Mouse (Mus musculus): ENCODE measurements around the gene Pde4c. TPM values are rescaled to one million over a fixed set of nuclear protein-coding genes. Genes with fewer than 3 reads are reported as not detected.

The Pde4c gene
- polyA plus RNA-seq, 1 experiment from 2014 or later, result 0.45 TPM

DNA sequence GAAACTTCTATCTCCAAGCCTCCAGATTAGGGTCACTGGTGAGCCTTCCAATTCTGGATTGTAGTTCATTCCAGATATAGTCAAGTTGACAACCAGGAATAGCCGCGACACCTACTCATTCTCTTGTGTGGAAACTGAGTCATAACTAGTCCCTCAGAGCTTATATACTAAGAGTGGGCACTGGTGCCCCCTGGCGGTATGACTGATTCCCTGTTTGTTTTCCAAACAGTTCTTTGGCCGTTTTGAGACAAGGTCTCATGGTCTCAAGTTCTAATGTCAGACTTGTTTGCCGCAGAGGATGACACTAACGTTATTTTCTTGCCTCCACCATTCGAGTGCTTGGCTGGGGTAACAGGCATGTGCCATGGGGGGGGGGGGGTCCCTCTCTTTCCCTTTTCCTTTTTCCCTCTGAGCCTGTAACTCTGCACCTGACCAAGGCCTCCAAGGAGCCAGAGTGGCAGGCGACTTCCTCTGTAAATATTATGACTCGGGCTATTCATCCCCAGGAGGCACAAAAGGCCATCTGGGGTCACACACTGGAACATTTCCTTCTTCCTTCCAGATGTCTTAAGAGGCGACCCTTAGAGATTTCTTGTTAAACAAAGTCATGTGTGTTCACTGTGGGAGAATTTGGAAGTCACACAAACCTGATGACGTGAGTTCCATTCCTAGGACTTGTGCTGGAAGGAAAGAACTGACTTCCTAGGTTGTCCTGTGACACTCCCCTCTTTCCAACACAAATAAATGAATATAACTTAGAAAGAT, 28.7 kb downstream of the Pde4c start:
- Histone ChIP-seq H3K4me3 (0 out of 2 replicates have a peak overlapping the region, but pooled peaks have one; percentile 40), H3K9me3 (no peaks in the 10 kb centered on the region), H3K27ac (no peak overlapping the region; the same call in 1 of the 2 replicates), H3K4me1 (peaks cover 31% of the 10 kb centered on the region), H3K36me3 (peaks cover 12% of the 10 kb centered on the region; the same call in 1 of the 2 replicates), H3K27me3 (ENCODE audit: insufficient read depth, poor library complexity, severe bottlenecking) (peaks cover 39% of the 10 kb centered on the region)
- peak; percentile 81 for DNase-seq (ENCODE audit: low spot score)
- 24% methylated on average over 11 of the region's 11 CpGs for WGBS

DNA sequence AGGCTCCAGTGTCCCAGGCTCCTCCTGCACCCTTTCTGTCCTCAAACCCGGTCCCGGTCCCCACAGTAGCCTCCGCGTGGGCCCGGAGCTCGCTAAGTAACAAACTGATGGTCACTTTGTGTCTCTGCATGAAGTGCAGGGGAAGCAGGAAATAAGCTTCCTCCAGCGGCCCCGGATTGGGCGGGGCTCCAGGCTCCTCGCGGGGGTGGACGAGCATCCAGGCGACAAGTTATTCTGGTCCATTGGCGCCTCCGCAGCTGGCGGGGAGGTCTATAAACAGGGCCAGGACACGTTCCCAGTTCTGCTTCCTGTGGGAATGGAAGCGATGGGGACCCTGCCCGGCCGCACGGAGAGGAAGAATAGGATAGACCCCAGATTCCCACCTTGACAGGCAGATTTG, 29.6 kb downstream of the Pde4c start:
- whole genome bisulfite sequencing, result 16% methylated on average over 21 of the region's 21 CpGs
- Histone ChIP-seq H3K36me3 (peaks cover 21% of the 10 kb centered on the region), H3K27ac (peak overlapping the region; percentile 82), H3K27me3 (ENCODE audit: insufficient read depth, poor library complexity, severe bottlenecking) (peaks cover 30% of the 10 kb centered on the region), H3K9me3 (no peaks in the 10 kb centered on the region), H3K4me1 (peaks cover 33% of the 10 kb centered on the region), H3K4me3 (peak overlapping the region; percentile 40)
- peak; percentile 84 for DNase-seq (ENCODE audit: low spot score)

DNA sequence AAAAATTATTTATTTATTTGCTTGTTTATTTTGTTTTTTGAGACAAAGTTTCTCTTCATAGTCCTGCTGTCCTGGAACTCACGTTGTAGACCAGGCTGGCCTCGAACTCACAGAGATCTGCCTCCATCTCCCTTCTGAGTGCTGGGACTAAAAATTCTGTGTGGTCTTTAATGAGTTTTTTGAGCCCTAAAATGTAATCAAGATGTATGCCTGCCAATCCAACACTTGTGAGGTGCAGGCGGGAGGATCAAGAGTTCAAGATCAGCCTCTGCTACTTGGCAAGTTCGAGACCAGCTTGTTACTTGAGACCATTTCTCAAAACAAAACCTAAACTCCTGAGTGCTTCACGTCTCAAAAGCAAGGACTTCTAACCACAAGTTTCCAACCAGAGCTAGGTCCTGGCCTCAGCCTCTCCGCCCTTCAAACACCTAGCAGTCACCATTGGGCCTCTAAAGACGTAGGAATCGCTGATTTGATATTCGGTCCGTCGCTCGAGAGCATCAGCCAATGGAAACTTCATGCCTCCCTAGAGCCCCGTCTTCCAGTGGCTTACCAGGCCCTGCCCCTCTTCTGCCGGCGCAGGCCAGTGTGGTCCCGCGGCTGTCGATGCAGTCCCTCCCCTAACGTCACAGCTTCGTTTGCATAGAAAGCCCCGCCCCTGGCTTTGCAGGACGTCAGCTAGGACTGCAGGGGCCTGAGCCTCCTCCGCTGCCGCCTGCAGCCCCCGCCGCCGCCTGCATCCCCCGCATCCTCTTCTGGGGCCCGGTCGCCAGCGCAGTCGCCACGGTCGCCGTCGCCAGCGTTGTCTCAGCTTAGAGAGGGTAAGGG, 30.7 kb downstream of the Pde4c start, which contains the start of gene Rab3a:
Rab3a (plus strand) TSS at position 637 of the 828 bp plus-strand sequence.
- WGBS, result 8% methylated on average over 37 of the region's 37 CpGs
- peak within 1 kb of the TSS; percentile 74 for H3K4me3 ChIP-seq
- DNase-seq (ENCODE audit: low spot score), result peak; percentile 99
- H3K27me3 ChIP-seq (ENCODE audit: insufficient read depth, poor library complexity, severe bottlenecking), result peaks cover 19% of the 10 kb centered on the region
- H3K27ac ChIP-seq, result peak within 1 kb of the TSS; percentile 84
- H3K4me1 ChIP-seq, result peaks cover 42% of the 10 kb centered on the region
- peaks cover 29% of the 10 kb centered on the region for H3K36me3 ChIP-seq
- no peaks in the 10 kb centered on the region for H3K9me3 ChIP-seq

DNA sequence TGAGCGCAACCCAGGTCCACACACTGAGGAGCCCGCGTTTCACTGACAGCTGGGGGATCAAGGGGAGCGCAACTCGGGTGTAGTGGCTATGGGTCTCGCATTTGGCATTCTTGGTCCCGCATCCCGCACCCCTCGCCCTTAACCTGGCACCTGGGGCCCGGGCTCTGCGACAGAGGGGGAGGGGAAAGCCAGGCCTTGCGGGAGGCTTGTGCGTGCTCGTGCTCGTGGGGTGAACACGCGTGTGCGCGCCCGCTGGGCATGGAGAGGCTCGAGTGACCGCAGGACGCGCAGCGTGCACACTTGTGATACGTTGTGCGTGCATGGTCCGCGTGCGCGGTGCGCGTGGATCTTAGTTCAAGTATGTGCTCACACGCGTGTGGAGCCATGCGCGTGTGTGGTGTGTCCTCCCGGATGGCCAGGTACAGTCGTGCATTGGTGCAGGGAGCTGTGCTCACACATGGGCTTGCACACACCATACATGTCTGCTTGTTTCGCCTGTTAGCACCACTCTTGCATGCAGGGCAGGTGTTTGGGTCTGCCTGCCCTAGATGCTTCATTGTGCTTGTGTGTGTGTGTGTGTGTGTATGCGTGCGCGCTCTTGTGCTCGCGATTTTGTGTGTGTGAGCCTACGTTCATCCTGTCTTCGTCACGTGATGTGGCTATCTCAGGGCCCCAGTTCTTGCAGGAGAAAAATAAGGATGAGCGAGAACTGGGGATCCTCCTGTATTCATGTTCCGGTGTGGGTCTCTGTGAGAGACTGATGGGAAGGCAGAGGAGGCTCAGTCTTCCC, 31.5 kb downstream of the Pde4c start:
- peak; percentile 82 for DNase-seq (ENCODE audit: low spot score)
- H3K27ac ChIP-seq, result peak overlapping the region; percentile 84
- 14% methylated on average over 50 of the region's 50 CpGs for WGBS
- H3K9me3 ChIP-seq, result no peaks in the 10 kb centered on the region
- peaks cover 29% of the 10 kb centered on the region for H3K36me3 ChIP-seq
- peak overlapping the region; percentile 74 for H3K4me3 ChIP-seq
- peaks cover 48% of the 10 kb centered on the region for H3K4me1 ChIP-seq
- peaks cover 11% of the 10 kb centered on the region; the same call in 1 of the 2 replicates for H3K27me3 ChIP-seq (ENCODE audit: insufficient read depth, poor library complexity, severe bottlenecking)

GRCm38 (mm10) chr8:70755661-70756475, 32.3 kb downstream of the Pde4c start:
- Histone ChIP-seq H3K4me1 (peaks cover 55% of the 10 kb centered on the region), H3K9me3 (no peaks in the 10 kb centered on the region), H3K36me3 (peaks cover 29% of the 10 kb centered on the region), H3K4me3 (peak overlapping the region; percentile 74), H3K27me3 (ENCODE audit: insufficient read depth, poor library complexity, severe bottlenecking) (0 out of 2 replicates have a peak, but pooled peaks cover 5% of the 10 kb centered on the region), H3K27ac (no peak overlapping the region)
- DNase-seq (ENCODE audit: low spot score), result peak; percentile 68
- 80% methylated on average over 24 of the region's 24 CpGs for WGBS

GRCm38 (mm10) chr8:70756476-70757040, 33.0 kb downstream of the Pde4c start:
- Histone ChIP-seq H3K4me1 (peaks cover 61% of the 10 kb centered on the region), H3K27me3 (ENCODE audit: insufficient read depth, poor library complexity, severe bottlenecking) (0 out of 2 replicates have a peak, but pooled peaks cover 5% of the 10 kb centered on the region), H3K36me3 (peaks cover 29% of the 10 kb centered on the region), H3K4me3 (no peak overlapping the region), H3K9me3 (no peaks in the 10 kb centered on the region), H3K27ac (no peak overlapping the region)
- no peak for DNase-seq (ENCODE audit: low spot score)
- 84% methylated on average over 6 of the region's 6 CpGs for WGBS

- no peak for DNase-seq (ENCODE audit: low spot score)
- H3K4me1 ChIP-seq, result peaks cover 65% of the 10 kb centered on the region
- no peak overlapping the region for H3K4me3 ChIP-seq
- no peak overlapping the region for H3K27ac ChIP-seq
- H3K36me3 ChIP-seq, result peaks cover 29% of the 10 kb centered on the region
- H3K9me3 ChIP-seq, result no peaks in the 10 kb centered on the region
- 74% methylated on average over 22 of the region's 22 CpGs for WGBS
- 0 out of 2 replicates have a peak, but pooled peaks cover 5% of the 10 kb centered on the region for H3K27me3 ChIP-seq (ENCODE audit: insufficient read depth, poor library complexity, severe bottlenecking)
These were observed 34.2 kb downstream of the Pde4c start for GRCm38 (mm10) chr8:70757523-70758307.

GRCm38 (mm10) chr8:70758308-70758615, 34.7 kb downstream of the Pde4c start:
- 0 out of 2 replicates have a peak, but pooled peaks cover 5% of the 10 kb centered on the region for H3K27me3 ChIP-seq (ENCODE audit: insufficient read depth, poor library complexity, severe bottlenecking)
- no peak overlapping the region for H3K27ac ChIP-seq
- no peak for DNase-seq (ENCODE audit: low spot score)
- H3K36me3 ChIP-seq, result peaks cover 29% of the 10 kb centered on the region
- H3K9me3 ChIP-seq, result no peaks in the 10 kb centered on the region
- 85% methylated on average over 7 of the region's 7 CpGs for WGBS
- peaks cover 60% of the 10 kb centered on the region for H3K4me1 ChIP-seq
- no peak overlapping the region for H3K4me3 ChIP-seq

GRCm38 (mm10) chr8:70758616-70759561, 35.4 kb downstream of the Pde4c start:
- H3K36me3 ChIP-seq, result peaks cover 33% of the 10 kb centered on the region
- H3K27me3 ChIP-seq (ENCODE audit: insufficient read depth, poor library complexity, severe bottlenecking), result 0 out of 2 replicates have a peak, but pooled peaks cover 5% of the 10 kb centered on the region
- peaks cover 58% of the 10 kb centered on the region for H3K4me1 ChIP-seq
- H3K27ac ChIP-seq, result no peak overlapping the region
- 65% methylated on average over 19 of the region's 19 CpGs for WGBS
- DNase-seq (ENCODE audit: low spot score), result no peak
- H3K4me3 ChIP-seq, result no peak overlapping the region
- H3K9me3 ChIP-seq, result no peaks in the 10 kb centered on the region

DNA sequence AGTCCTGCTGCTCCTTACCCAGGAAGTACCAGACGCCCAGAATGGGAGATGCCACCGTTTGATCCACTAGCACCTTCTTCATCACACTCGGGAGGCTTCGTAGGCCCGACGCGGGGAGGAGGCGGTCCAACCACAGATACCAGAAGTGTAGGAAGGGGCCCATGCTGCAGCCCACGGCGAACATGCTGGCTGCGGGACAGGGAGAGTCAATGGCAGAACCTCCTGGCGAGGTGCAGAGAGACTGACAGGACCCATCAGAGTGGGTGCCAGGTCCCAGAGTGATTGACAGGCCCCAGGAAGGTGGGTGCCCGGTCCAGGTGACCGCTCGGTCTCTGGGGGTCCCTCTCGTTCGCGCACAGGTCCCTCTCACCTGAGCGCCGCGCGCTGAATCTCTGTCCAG, 36.8 kb downstream of the Pde4c start:
- peaks cover 55% of the 10 kb centered on the region for H3K4me1 ChIP-seq
- H3K4me3 ChIP-seq, result peak overlapping the region; percentile 84
- WGBS, result under 1% methylated on average over 22 of the region's 22 CpGs
- H3K36me3 ChIP-seq, result peaks cover 33% of the 10 kb centered on the region
- DNase-seq (ENCODE audit: low spot score), result no peak
- peak overlapping the region; percentile 90 for H3K27ac ChIP-seq
- H3K9me3 ChIP-seq, result no peaks in the 10 kb centered on the region
- H3K27me3 ChIP-seq (ENCODE audit: insufficient read depth, poor library complexity, severe bottlenecking), result 0 out of 2 replicates have a peak, but pooled peaks cover 5% of the 10 kb centered on the region
